Mouse (Mus musculus): ENCODE results near the gene Dgkk. TPM values are rescaled to one million over a fixed set of nuclear protein-coding genes. Genes with fewer than 3 reads are reported as not detected.
"Not testable (repeated sequence)": the region's sequence is repeated elsewhere in the genome, so short reads cannot be mapped to it uniquely, and the experiment has no call there.

Gene Dgkk
- 0.10 TPM in 1 of 2 replicates, not detected in the other for total RNA-seq (2017)

- ATAC-seq (replicated peaks in 1 of 2; ENCODE audit: insufficient read depth in 1 of 2, low FRiP score in 2 of 2, low TSS enrichment in 1 of 2, low read depth in 1 of 2, poor library complexity in 2 of 2, severe bottlenecking in 2 of 2): not testable (repeated sequence)
Measured at GRCm38 (mm10) chrX:6779006-6779405, at the start of gene Dgkk. Gene Dgkk, plus strand, starts transcription at chrX:6779306.

GRCm38 (mm10) chrX:6733998-6734397 is 45.1 kb upstream of the Dgkk start:
- ATAC-seq (replicated peaks in 1 of 2; ENCODE audit: insufficient read depth in 1 of 2, low FRiP score in 2 of 2, low TSS enrichment in 1 of 2, low read depth in 1 of 2, poor library complexity in 2 of 2, severe bottlenecking in 2 of 2): no peak

- ATAC-seq (replicated peaks in 1 of 2; ENCODE audit: insufficient read depth in 1 of 2, low FRiP score in 2 of 2, low TSS enrichment in 1 of 2, low read depth in 1 of 2, poor library complexity in 2 of 2, severe bottlenecking in 2 of 2): no peak
Measured at GRCm38 (mm10) chrX:6750714-6751113, 28.4 kb upstream of the Dgkk start.

- ATAC-seq (replicated peaks in 1 of 2; ENCODE audit: insufficient read depth in 1 of 2, low FRiP score in 2 of 2, low TSS enrichment in 1 of 2, low read depth in 1 of 2, poor library complexity in 2 of 2, severe bottlenecking in 2 of 2): no peak
Measured at GRCm38 (mm10) chrX:6751549-6752047, 27.5 kb upstream of the Dgkk start.

- peak in 1 of 2 experiments; percentile 42; a peak in 1 of 4 replicates for ATAC-seq (replicated peaks in 1 of 2; ENCODE audit: insufficient read depth in 1 of 2, low FRiP score in 2 of 2, low TSS enrichment in 1 of 2, low read depth in 1 of 2, poor library complexity in 2 of 2, severe bottlenecking in 2 of 2)
Measured at GRCm38 (mm10) chrX:6777489-6778249, 1.4 kb upstream of the Dgkk start.

GRCm38 (mm10) chrX:6778250-6778637 is 862 bp upstream of the Dgkk start:
- ATAC-seq (replicated peaks in 1 of 2; ENCODE audit: insufficient read depth in 1 of 2, low FRiP score in 2 of 2, low TSS enrichment in 1 of 2, low read depth in 1 of 2, poor library complexity in 2 of 2, severe bottlenecking in 2 of 2): peak; percentile 78 to 84

GRCm38 (mm10) chrX:6779969-6780539 is 948 bp downstream of the Dgkk start:
- no peak for ATAC-seq (replicated peaks in 1 of 2; ENCODE audit: insufficient read depth in 1 of 2, low FRiP score in 2 of 2, low TSS enrichment in 1 of 2, low read depth in 1 of 2, poor library complexity in 2 of 2, severe bottlenecking in 2 of 2)

GRCm38 (mm10) chrX:6832553-6832952 is 53.4 kb downstream of the Dgkk start:
- ATAC-seq (replicated peaks in 1 of 2; ENCODE audit: insufficient read depth in 1 of 2, low FRiP score in 2 of 2, low TSS enrichment in 1 of 2, low read depth in 1 of 2, poor library complexity in 2 of 2, severe bottlenecking in 2 of 2): no peak

GRCm38 (mm10) chrX:6853466-6853865 is 74.4 kb downstream of the Dgkk start:
- ATAC-seq (replicated peaks in 1 of 2; ENCODE audit: insufficient read depth in 1 of 2, low FRiP score in 2 of 2, low TSS enrichment in 1 of 2, low read depth in 1 of 2, poor library complexity in 2 of 2, severe bottlenecking in 2 of 2): no peak

GRCm38 (mm10) chrX:6854136-6854535 is 75.0 kb downstream of the Dgkk start:
- no peak for ATAC-seq (replicated peaks in 1 of 2; ENCODE audit: insufficient read depth in 1 of 2, low FRiP score in 2 of 2, low TSS enrichment in 1 of 2, low read depth in 1 of 2, poor library complexity in 2 of 2, severe bottlenecking in 2 of 2)

GRCm38 (mm10) chrX:6893933-6894332 is 114.8 kb downstream of the Dgkk start:
- ATAC-seq (replicated peaks in 1 of 2; ENCODE audit: insufficient read depth in 1 of 2, low FRiP score in 2 of 2, low TSS enrichment in 1 of 2, low read depth in 1 of 2, poor library complexity in 2 of 2, severe bottlenecking in 2 of 2): no peak

- ATAC-seq (replicated peaks in 1 of 2; ENCODE audit: insufficient read depth in 1 of 2, low FRiP score in 2 of 2, low TSS enrichment in 1 of 2, low read depth in 1 of 2, poor library complexity in 2 of 2, severe bottlenecking in 2 of 2): no peak
Measured at GRCm38 (mm10) chrX:6911047-6911446, 131.9 kb downstream of the Dgkk start.

GRCm38 (mm10) chrX:6922165-6922564 is 143.1 kb downstream of the Dgkk start:
- peak; percentile 73 to 82 for ATAC-seq (replicated peaks in 1 of 2; ENCODE audit: insufficient read depth in 1 of 2, low FRiP score in 2 of 2, low TSS enrichment in 1 of 2, low read depth in 1 of 2, poor library complexity in 2 of 2, severe bottlenecking in 2 of 2)

GRCm38 (mm10) chrX:6926224-6926623 is 147.1 kb downstream of the Dgkk start:
- ATAC-seq (replicated peaks in 1 of 2; ENCODE audit: insufficient read depth in 1 of 2, low FRiP score in 2 of 2, low TSS enrichment in 1 of 2, low read depth in 1 of 2, poor library complexity in 2 of 2, severe bottlenecking in 2 of 2): no peak

GRCm38 (mm10) chrX:6968598-6968997 is 189.5 kb downstream of the Dgkk start:
- peak; percentile 86 to 88 for ATAC-seq (replicated peaks in 1 of 2; ENCODE audit: insufficient read depth in 1 of 2, low FRiP score in 2 of 2, low TSS enrichment in 1 of 2, low read depth in 1 of 2, poor library complexity in 2 of 2, severe bottlenecking in 2 of 2)

- ATAC-seq (replicated peaks in 1 of 2; ENCODE audit: insufficient read depth in 1 of 2, low FRiP score in 2 of 2, low TSS enrichment in 1 of 2, low read depth in 1 of 2, poor library complexity in 2 of 2, severe bottlenecking in 2 of 2): no peak
Measured at GRCm38 (mm10) chrX:6971956-6972355, 192.8 kb downstream of the Dgkk start.

- ATAC-seq (replicated peaks in 1 of 2; ENCODE audit: insufficient read depth in 1 of 2, low FRiP score in 2 of 2, low TSS enrichment in 1 of 2, low read depth in 1 of 2, poor library complexity in 2 of 2, severe bottlenecking in 2 of 2): not testable (repeated sequence)
Measured at GRCm38 (mm10) chrX:6983916-6984315, 204.8 kb downstream of the Dgkk start.
